9 mouse cellular contexts compared by ENCODE assay signal in genomic region chr13:93772861-93773260, GRCm38 (mm10). TPM values are rescaled to one million over a fixed set of nuclear protein-coding genes. Genes with fewer than 3 reads are reported as not detected.
DNase-seq lines count a peak whose midpoint lies in the region; ATAC-seq and TF ChIP-seq lines count a peak whose summit lies in the region.
"Had no signal": no experiment of that assay in that cellular context is flagged by ENCODE, and none has a peak within 500 bp of the region (broad histone marks: within the 10 kb centered on the region; RNA-seq: fewer than 3 reads in every experiment).

No protein-coding gene starts in this region.

- no peak overlapping the region for H3K9ac ChIP-seq in heart, adult 2 months (ENCODE audit: low read depth, low read length)
- H3K9ac ChIP-seq in lung, embryonic 15.5 days, result no peak overlapping the region

- no peak for TF ChIP-seq EP300 in heart, adult 2 months (IDR thresholded peaks at IDR 0.05; ENCODE audit: insufficient read depth, low read depth, low read length)

- H3K4me3 ChIP-seq in heart, adult 2 months, result no peak overlapping the region; the same call in 1 of the 2 replicates
- no peak overlapping the region; the same call in 1 of the 2 replicates for H3K4me3 ChIP-seq in lung, embryonic 15.5 days
- H3K4me3 ChIP-seq in lung, adult 2 months (replicated peaks; ENCODE audit: extremely low read depth, low read depth, low read length), result no peak overlapping the region
- peak overlapping the region; percentile 71; the same call in 1 of the 2 replicates for H3K4me3 ChIP-seq in limb, embryonic 10.5 days
- H3K4me3 ChIP-seq in olfactory bulb, adult 2 months (ENCODE audit: insufficient read depth, low read depth, low read length), result 0 out of 2 replicates have a peak overlapping the region, but pooled peaks have one; percentile 94

- no peak for DNase-seq in heart, adult 2 months
- DNase-seq in heart, postnatal 10 days, result no peak
- DNase-seq in lung, adult 2 months, result no peak
- no peak for DNase-seq in limb, embryonic 10.5 days (ENCODE audit: low spot score)
- DNase-seq in layer of hippocampus, adult 11-12 months (ENCODE audit: low spot score), result no peak
- DNase-seq: thymus, postnatal 25 days had no signal

- no peaks in the 10 kb centered on the region for H3K36me3 ChIP-seq in heart, adult 2 months (ENCODE audit: control insufficient read depth, insufficient read depth, low read length)
- no peaks in the 10 kb centered on the region for H3K36me3 ChIP-seq in lung, embryonic 15.5 days
- H3K36me3 ChIP-seq in limb, embryonic 10.5 days, result no peaks in the 10 kb centered on the region

- no peaks in the 10 kb centered on the region for H3K9me3 ChIP-seq in lung, embryonic 15.5 days
- H3K9me3 ChIP-seq in limb, embryonic 10.5 days (replicated peaks), result no peaks in the 10 kb centered on the region

- H3K79me2 ChIP-seq in heart, adult 2 months (replicated peaks; ENCODE audit: control insufficient read depth, insufficient read depth, low read length), result no peaks in the 10 kb centered on the region

- intact Hi-C loops in heart, adult 2 months (cut with DNase I), result loop anchor here (5.0 kb wide), 2 partner anchors 159 to 584 kb away; partner anchors contain the start of gene Ap3b1
- intact Hi-C loops in heart, postnatal 10 days (cut with DNase I), result no loop called here

- TF ChIP-seq CTCF in heart, adult 2 months (IDR thresholded peaks at IDR 0.05), result no peak
- no peak for TF ChIP-seq CTCF in lung, adult 2 months (IDR thresholded peaks at IDR 0.05; ENCODE audit: insufficient read depth, low read length)
- no peak for TF ChIP-seq CTCF in olfactory bulb, adult 2 months (IDR thresholded peaks at IDR 0.05; ENCODE audit: insufficient read depth, low read depth, low read length)

- ATAC-seq in lung, embryonic 15.5 days (ENCODE audit: borderline replicate concordance, extremely low read depth, low FRiP score, low TSS enrichment), result no peak
- ATAC-seq in megakaryocyte-erythroid progenitor cell, adult 5-6 weeks (replicated peaks; ENCODE audit: low FRiP score, low TSS enrichment, poor library complexity, severe bottlenecking), result no peak

- peak overlapping the region; percentile 93; the same call in 1 of the 2 replicates for H3K27ac ChIP-seq in heart, adult 2 months
- no peak overlapping the region for H3K27ac ChIP-seq in lung, embryonic 15.5 days
- no peak overlapping the region; the same call in 1 of the 2 replicates for H3K27ac ChIP-seq in limb, embryonic 10.5 days
- H3K27ac ChIP-seq in olfactory bulb, adult 2 months (ENCODE audit: insufficient read depth, low read depth, low read length), result peak overlapping the region; percentile 99

- no peaks in the 10 kb centered on the region for H3K27me3 ChIP-seq in heart, adult 2 months (ENCODE audit: control insufficient read depth, insufficient read depth, low read length)
- H3K27me3 ChIP-seq in lung, embryonic 15.5 days, result no peaks in the 10 kb centered on the region
- 0 out of 2 replicates have a peak, but pooled peaks cover 10% of the 10 kb centered on the region for H3K27me3 ChIP-seq in limb, embryonic 10.5 days (ENCODE audit: low read depth, poor library complexity, severe bottlenecking)

- H3K4me1 ChIP-seq in heart, adult 2 months (ENCODE audit: control insufficient read depth, insufficient read depth, low read length), result peaks cover 2% of the 10 kb centered on the region
- peaks cover 10% of the 10 kb centered on the region; the same call in 1 of the 2 replicates for H3K4me1 ChIP-seq in lung, embryonic 15.5 days
- 0 out of 2 replicates have a peak, but pooled peaks cover 2% of the 10 kb centered on the region for H3K4me1 ChIP-seq in lung, adult 2 months (ENCODE audit: control insufficient read depth, insufficient read depth, low read length)
- H3K4me1 ChIP-seq in limb, embryonic 10.5 days, result peaks cover 25% of the 10 kb centered on the region
- H3K4me1 ChIP-seq in olfactory bulb, adult 2 months (ENCODE audit: control insufficient read depth, insufficient read depth, low read length), result peaks cover 3% of the 10 kb centered on the region; the same call in 1 of the 2 replicates

- H3K4me2 ChIP-seq in lung, embryonic 15.5 days, result peak overlapping the region; percentile 95

- WGBS in heart, adult 2 months, result 60% methylated on average over 7 of the region's 7 CpGs
- WGBS in lung, embryonic 15.5 days, result 66% methylated on average over 7 of the region's 7 CpGs
- WGBS in lung, adult 2 months, result 71% methylated on average over 7 of the region's 7 CpGs
- WGBS in limb, embryonic 10.5 days, result 72% methylated on average over 7 of the region's 7 CpGs
- WGBS in olfactory bulb, adult 2 months, result 34% methylated on average over 7 of the region's 7 CpGs

- no peak for TF ChIP-seq POLR2A in heart, adult 2 months (IDR thresholded peaks at IDR 0.05; ENCODE audit: insufficient read depth, low read depth, low read length)
- no peak for TF ChIP-seq POLR2A in lung, adult 2 months (IDR thresholded peaks at IDR 0.05; ENCODE audit: borderline replicate concordance, extremely low read depth, low read depth, low read length)
- TF ChIP-seq POLR2A in olfactory bulb, adult 2 months (IDR thresholded peaks at IDR 0.05; ENCODE audit: insufficient read depth, low read depth, low read length), result no peak

RNA-seq across cellular contexts. Expression of gene Arsb, which starts 1.4 kb away (rescaled TPM):
- 1 to 10 TPM; 4.6 to 5.7 TPM for total RNA-seq in heart, adult 2 months (2021)
- polyA plus RNA-seq in heart, adult 2 months (2012; rRNA removed), result 9.6 and 14.6 TPM in 2 replicates
- 1 to 10 TPM; 9.5 to 9.6 TPM for total RNA-seq in heart, postnatal 10 days (2021)
- polyA plus RNA-seq in lung, embryonic 15.5 days (2015; fragmentation: Nextera tagmentation; extraction: Ambion mirVana), result 13.2 and 14.8 TPM in 2 replicates
- 22.8 and 26.0 TPM in 2 replicates for polyA plus RNA-seq in lung, adult 2 months (2012; rRNA removed)
- polyA plus RNA-seq in limb, embryonic 10.5 days (2016; fragmentation: Nextera tagmentation; extraction: Ambion mirVana), result 5.3 and 7.2 TPM in 2 replicates
- not detected in 2 replicates for polyA plus RNA-seq in olfactory bulb, adult 2 months (2012; ENCODE audit: insufficient read depth, insufficient read length, low replicate concordance, missing spikeins)
- 12.6 and 16.0 TPM in 2 replicates for total RNA-seq in megakaryocyte-erythroid progenitor cell, adult 5-6 weeks (2014; fragmentation: Nextera tagmentation)
- 3.3 and 3.9 TPM in 2 replicates for total RNA-seq in megakaryocyte-erythroid progenitor cell, adult 5-6 weeks (2017)

Comparison
In these comparisons a context has a peak if more than half of its experiments do, and no peak if none do; other contexts are left out.
1. H3K27ac ChIP-seq: peak in heart, adult 2 months (single experiment) and olfactory bulb, adult 2 months (single experiment); none in lung, embryonic 15.5 days (single experiment) and limb, embryonic 10.5 days (single experiment).
2. H3K4me3 ChIP-seq: peak in limb, embryonic 10.5 days (single experiment) and olfactory bulb, adult 2 months (single experiment); none in heart, adult 2 months (single experiment), lung, embryonic 15.5 days (single experiment) and lung, adult 2 months (single experiment).